Mouse (Mus musculus) ZHBTc4 (cell line): ENCODE results near the gene Gimap7.
A peak's percentile ranks its signal among the peaks of the same experiment; 100 is the strongest.

Experiments
- DNase-seq: peaks from one replicate; pipeline ENCODE4 v3.0.0-alpha.2; 2011; ENCODE audit warnings: low read depth, low spot score

Gene Gimap7

DNA sequence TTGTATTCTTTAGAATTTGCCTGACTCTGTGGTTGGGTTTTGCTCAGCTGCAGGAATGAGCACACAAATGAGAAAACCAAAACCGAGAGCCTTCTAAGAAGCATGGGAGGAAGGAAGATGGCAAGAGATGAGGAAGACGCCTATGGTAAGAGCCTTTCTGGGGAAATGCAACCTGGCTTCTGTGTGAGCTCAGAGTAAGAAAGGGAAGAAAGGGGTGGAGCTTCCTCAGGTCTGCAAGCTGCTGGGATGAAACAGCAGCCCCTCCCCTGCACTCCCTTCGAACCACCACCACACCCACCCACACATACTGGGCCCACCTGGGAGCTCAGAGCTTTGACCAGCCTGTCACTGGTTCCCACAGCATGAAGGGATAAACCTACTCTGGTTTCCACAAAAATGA is 22.9 kb downstream of the Gimap7 start:
- DNase-seq: peak; percentile 42

DNA sequence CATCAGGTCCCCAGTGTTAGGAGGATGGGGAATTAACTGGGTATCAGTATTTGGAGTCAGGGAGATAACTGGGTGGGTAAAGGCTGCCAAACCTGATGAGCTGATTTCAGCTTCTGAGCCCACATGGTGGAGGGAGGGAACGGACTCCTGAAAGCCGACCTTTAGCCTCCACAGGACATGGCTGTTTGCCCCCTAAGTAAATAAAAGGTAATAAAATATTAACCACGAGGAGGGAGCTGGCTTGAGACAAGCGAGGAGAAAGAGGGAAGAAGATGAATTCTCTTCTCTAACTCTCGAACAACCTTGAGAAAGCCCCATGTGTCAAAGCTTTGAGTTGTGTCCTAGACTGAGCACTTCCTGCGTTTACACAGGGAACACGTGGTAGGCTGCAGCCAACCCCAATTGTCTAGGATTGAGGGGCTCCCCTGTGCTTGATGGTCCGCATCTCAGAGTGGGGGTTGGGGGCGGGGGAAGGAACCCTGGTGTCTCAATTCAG is 23.3 kb downstream of the Gimap7 start:
- no peak for DNase-seq

DNA sequence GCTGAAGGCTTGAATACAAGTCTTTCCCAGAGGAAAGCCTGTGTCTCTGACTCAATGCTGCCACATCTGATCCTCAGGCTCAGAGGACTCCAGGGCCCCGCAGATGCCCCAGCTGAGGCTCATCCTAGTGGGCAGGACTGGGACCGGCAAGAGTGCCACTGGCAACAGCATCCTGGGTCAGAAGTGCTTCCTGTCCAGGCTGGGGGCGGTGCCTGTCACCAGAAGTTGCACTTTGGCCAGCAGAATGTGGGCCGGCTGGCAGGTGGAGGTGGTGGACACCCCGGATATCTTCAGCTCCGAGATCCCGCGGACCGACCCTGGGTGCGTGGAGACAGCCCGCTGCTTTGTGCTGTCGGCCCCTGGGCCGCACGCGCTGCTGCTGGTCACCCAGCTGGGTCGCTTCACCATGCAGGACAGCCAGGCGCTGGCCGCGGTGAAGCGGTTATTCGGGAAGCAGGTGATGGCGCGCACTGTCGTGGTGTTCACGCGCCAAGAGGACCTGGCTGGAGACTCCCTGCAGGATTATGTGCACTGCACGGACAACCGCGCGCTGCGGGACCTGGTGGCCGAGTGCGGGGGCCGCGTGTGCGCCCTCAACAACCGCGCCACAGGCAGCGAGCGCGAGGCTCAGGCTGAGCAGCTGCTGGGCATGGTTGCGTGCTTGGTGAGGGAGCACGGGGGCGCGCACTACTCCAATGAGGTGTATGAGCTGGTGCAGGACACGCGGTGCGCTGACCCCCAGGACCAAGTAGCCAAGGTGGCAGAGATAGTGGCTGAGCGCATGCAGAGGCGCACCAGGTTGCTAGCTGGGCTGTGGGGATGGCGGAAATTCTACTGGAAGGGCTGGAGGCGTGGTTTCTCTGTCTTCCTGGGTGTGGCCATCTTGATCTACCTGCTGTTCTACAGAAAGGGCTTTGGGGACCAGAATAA is 24.3 kb downstream of the Gimap7 start:
- peak; percentile 52 for DNase-seq

DNA sequence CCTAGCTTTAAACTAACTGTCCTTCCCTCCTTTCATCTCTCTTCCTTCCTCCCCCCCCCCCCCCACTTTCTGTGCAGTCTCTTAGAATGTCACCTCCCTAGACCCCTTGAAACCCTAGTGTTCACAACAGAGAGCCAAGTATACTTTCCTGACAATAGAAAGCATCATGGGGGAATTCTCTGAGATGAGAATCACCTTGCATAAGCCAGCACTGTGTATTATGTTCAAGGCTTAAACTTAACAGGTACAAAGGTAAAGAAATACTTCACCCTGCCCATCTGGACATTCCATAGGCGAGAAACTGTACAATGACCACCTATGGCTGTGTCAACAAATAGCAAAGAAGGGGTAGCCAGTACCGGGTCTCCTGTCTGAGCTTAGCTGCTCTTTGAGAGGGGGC is 27.1 kb downstream of the Gimap7 start:
- no peak for DNase-seq

DNA sequence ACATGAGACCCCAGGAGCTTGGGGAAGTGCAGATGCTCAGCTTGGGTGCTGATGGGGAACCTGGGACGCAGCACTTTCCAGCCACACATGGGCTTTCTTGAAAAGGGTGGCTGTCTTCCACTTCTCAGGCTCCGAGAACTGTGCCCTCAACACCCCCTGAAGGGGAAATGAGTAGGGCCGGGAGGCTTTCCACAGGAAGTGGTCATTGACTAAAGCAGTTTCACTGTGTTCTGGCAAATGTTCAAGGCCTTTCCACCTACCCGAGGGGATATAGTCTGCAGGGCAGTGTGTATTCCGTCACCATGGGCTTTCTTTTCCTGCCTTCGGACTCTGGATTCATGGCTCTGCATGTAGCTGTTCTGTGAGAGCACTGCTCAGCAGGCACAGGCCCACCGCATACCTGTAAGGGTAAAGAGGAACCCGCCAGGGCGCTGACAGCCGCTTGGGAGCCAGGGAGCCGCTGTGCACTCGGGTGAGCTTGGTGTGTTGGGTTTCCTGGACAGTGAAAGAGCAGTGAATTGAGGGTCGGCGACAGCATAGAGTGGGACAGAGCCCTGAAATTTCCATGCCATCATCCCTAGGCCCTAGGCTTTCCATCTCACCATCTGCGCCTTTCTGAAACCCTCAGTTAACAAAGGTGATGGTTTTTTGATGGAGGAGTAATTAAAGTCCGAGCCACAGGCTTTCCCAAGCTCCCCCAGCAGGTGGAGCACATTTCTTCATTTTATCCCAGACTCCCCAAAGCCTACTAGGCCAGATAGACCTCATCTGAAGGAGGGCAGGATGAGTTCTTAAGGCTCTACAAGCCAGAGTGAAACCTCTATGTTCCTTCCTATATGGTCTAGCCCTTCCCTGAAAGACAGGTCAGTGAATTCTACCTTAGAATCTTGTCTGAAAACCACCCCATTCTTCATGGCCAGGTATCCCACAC is 27.8 kb downstream of the Gimap7 start, which contains the start of gene Gimap5:
Gimap5 (plus strand) TSS at position 239 of the 931 bp plus-strand sequence.
- DNase-seq: peak; percentile 68

DNA sequence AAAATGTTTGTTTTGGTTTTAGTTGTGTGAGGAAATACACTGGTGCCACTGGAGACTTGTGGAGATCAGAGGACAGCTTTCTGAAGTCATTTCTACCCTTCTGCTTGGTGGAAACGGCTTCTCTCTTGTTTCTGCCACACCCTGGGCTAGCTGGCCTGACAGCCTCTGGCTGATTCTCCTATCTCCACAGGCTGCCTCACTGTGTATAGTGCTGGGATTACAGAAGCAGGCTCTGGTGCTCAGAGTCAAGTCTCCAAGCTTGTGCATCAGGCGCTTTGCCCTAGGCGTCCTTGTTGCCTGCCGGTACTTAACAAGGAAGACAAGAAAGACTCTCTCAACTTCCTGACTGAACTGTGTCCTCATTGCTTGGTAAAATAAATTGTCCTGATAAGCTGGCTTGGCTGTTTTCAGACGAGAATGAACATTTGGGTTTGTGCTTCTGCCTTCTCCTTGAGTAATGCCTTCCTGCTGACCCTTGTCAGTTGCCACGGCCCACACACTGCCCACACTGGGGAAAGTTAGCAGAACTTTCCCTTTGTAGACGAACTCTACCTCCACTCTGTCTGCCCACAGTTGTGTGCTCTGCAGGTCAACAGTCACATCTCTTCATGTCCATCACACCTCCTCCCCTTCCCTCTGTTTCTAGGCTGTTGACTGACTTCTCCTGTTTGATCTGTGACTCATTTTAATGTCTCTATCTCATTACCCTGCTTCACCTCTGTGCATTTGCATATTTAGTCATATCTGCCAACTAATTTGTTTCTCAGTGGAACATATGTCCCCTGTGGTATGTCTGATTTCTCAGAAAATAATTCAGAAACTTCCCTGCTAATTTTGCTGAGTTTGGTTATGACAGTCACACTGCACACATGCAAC is 28.9 kb downstream of the Gimap7 start:
- DNase-seq: no peak

DNA sequence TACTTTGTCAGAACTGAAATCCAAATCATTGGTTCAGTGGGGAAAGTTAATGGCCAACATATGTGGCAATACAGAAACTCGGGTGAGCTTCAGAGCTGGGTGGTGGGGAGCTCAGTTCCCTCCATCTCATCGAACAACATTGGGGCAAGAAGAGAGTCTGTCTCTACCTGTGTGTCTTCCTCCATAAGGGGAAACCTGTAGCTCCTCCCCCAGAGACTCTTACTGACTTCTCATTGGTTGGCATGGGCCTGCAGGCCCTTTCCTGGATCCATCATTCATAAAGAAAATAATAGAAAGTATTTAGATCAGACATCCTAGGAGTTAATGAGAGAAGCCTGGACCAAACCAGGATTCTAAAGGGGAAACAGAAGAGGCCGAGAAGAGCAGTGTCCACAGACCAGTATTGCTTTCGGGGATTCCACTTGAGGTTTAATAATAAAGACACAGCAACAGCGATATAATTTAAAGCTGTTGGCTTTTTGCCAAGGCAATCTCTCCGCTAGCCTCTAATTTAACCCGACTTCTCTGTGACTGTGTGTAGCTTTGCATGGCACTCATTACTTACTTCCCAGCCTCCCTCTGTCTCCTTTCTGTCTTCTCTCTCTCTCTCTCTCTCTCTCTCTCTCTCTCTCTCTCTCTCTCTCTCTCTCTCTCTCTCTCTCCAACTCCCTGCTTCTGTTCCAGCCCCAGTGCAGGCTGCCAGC is 45.3 kb downstream of the Gimap7 start:
- no peak for DNase-seq

DNA sequence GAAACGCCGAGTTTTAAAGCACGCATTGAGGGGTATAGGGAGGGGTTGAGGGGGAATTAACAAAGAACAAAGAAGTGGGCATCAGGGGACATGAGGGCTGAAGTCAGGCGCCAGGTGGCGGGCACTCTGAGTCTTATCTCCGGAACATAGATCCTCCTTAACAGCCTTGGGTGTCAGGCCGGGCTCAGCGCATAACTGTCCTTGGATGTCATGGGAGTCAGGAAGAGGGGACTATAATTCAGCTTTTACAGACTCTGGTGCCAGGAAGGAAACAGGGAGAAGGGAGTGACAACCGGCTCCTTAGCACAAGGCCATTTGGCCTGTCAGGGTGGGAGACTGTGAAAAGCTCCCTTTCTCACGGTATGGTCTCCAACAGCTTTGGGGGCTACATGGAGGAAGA is 46.1 kb downstream of the Gimap7 start:
- DNase-seq: no peak

DNA sequence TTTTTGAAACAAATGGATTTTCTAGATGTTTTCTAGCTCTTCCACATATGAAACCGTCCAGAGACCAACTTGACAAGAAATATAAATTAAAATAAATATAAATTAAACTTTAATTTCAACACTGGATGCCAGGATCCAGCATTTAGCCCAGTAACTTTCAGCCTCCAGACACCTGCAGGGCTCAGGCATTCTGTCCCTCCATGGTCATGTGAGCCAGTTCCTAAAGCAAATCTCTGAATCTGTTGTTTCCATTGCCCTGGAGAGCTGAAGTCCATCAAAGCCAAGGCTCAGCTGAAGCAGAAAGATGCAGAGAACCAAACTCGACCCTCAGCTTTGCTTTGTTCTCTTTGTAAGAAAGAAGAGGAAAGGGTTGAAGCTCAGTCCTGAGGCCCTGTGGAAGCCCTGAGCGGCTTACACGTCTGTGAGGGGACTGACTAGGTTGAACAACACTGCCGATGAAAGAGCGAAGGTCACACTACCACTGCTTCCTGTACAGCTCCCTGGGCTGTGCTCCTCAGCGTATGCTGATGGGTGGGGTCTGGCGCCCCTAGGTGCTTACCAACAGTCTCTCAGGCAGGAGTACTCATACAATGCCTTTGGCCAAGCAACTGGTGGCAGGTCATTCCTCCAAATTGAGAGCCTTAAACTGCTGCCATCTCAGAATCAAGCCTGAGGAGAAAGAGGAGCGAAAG is 49.9 kb downstream of the Gimap7 start:
- DNase-seq: peak; percentile 18

DNA sequence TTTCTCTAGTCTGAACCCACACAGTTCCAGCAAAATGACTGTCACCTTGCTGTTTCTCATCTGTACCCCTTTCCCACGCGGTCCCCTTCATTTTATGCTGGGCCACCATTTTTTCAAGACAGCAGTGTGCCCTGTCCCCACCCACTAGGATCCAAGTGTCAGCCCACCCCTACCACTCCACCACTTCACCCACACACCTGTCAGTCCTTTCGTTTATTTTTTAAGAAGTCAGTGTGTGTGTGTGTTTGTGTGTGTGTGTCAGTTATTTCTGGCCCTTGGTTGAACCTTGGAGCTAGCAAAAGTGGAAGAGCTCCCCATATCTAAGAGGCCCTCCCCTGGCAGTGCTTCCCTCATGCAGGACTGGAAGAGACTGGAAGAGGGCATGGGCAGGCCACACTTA is 50.5 kb downstream of the Gimap7 start:
- DNase-seq: no peak

DNA sequence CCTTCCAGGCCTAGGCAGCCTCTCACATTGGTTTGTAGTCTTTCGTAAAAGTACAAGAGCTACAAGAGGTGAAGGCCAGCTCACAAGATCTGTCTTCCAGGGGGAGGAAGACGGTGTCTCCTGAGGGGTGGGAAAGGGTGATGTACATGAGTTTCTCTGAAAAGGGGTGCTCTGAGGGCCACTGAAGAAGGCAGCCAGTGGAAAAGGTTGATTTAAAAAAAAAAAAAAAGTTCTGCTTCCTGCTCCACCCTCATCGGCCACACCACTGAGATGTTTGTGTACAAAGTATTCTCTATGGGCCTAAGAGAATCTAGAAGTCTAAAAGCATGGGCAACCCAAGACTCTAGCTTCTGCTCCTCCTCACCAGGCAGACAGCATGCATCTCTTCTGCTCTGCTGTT is 52.3 kb downstream of the Gimap7 start, which contains the start of gene Gimap3:
Gimap3 (minus strand) TSS at position 156 of the 400 bp plus-strand sequence.
- no peak for DNase-seq

DNA sequence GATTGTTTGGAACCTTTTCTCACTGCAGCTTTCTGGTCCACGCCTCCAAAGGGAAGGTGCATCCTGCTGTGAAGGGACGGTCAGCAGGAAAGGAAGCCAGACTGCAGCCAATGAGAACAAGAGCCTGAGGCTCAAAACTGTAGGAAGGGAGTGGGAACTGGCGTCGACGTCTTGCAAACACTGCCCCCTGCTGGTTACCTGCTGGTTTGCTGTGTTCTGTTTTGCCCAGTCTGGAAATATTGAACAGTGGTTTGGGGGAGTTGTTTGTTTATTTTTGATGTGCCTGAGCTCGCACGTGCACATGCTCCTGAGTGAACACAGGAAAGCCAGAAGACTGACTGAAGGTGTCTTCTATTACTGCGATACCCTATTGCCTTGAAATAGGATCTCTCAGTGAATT is 53.6 kb downstream of the Gimap7 start:
- DNase-seq: peak; percentile 90
